Mouse (Mus musculus) urinary bladder, postnatal 36 days (tissue): Measurements from ENCODE around the gene Fam219a.

Source experiments
- DNase-seq, 2 experiments: peaks; one replicate each; pipeline ENCODE4 v3.0.0; 2022; ENCODE audit warnings: low spot score in 2 of 2, mixed read lengths in 1 of 2

The Fam219a gene

GRCm38 (mm10) chr4:41506906-41507305, 62.4 kb downstream of the Fam219a start:
- peak; percentile 85 to 89 for DNase-seq

- peak in 1 of 2 experiments; percentile 44 for DNase-seq
Measured at GRCm38 (mm10) chr4:41506156-41506555, 63.2 kb downstream of the Fam219a start.

DNA sequence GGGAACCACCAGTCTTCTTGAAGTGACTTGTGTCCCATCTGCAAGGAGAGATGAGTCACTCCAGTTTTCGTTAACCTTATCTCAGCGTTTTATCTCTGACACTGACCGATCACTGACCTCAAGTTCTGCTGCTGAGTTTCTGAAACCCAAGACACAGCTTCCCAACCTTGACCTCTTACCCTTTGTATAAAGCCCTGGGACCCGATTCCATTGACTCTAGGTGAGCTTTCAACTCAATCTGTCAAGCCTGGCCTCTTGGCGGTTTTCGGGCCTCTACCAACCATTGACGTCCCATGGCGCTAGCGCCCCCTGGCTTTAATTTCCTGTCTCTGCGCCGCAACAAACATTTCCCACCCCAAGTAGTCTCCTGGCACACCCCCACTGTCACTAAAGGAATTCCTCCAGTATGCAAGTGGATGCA, 64.2 kb downstream of the Fam219a start:
- DNase-seq: no peak

GRCm38 (mm10) chr4:41504325-41504724, 65.0 kb downstream of the Fam219a start:
- DNase-seq: no peak

DNA sequence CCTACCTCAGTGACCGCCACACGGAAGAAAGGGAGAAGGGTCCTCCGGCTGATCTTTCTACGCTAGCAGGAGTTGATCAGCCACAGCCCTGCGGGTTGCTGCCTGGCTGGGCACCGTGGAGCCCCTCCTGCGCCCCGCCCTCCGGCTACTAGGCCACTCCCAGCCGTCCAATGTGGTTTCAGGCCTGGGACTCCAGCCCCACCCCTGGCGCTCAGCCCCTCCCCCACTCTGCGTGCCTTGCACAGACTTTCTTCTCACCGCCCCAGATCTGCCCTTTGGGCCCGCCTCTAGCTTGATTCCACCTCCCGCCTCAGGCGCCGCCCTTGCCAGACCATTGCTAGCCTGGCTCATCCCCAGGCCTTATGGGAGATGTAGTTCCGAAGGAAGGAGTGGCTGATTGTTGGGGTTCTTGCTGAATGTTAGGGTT, 66.3 kb downstream of the Fam219a start, which contains the start of gene AI464131:
AI464131 (minus strand) TSS at position 91 of the 427 bp plus-strand sequence.
- peak; percentile 95 to 99 for DNase-seq

- no peak for DNase-seq
Measured at GRCm38 (mm10) chr4:41502171-41502940, 67.0 kb downstream of the Fam219a start.

GRCm38 (mm10) chr4:41500787-41501186, 68.6 kb downstream of the Fam219a start:
- DNase-seq: no peak

GRCm38 (mm10) chr4:41499619-41500018, 69.7 kb downstream of the Fam219a start:
- no peak for DNase-seq

DNA sequence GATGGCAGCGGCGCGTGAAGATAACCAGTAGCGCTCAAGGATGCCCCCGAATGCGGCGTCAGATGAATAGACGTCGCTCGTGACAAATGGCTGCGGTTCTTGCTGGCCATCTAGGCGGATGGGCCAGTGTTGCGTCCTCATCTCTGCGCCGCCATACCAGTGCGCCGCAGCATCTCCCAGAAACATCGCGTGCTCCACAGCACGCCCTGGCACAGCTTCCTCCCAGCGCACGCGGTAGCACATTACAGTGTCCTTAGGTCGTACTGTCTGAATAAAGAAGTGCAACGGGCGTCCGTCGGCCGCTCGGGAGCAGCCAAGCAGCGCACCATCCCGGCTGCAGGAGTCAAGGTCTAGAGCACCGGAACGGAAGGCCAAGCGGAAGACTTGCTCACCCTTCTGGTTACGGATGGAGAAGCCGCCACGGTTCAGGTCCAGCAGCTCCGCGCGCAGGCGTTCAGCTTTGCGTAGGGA, 70.4 kb downstream of the Fam219a start:
- DNase-seq: no peak

GRCm38 (mm10) chr4:41497995-41498845, 71.1 kb downstream of the Fam219a start:
- no peak for DNase-seq

DNA sequence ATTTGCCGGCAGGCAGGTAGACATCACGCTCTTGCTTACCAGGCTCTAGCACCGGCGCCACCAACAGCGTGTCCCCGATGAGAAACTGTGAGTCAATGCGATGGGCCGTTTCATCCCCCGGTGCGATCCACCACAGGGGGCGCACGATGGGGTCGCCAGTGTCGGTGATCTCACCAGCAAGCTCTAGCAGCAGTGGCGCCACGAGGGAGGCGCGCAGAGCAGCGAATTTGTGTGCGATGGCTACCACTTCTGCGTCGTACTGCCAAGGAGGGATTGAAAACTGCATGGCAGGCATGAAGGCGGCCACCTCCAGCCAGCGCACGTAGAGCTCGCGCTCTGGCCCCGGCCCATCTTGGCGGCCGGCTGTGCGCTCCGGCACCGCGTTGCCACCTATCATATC, 71.8 kb downstream of the Fam219a start:
- no peak for DNase-seq

DNA sequence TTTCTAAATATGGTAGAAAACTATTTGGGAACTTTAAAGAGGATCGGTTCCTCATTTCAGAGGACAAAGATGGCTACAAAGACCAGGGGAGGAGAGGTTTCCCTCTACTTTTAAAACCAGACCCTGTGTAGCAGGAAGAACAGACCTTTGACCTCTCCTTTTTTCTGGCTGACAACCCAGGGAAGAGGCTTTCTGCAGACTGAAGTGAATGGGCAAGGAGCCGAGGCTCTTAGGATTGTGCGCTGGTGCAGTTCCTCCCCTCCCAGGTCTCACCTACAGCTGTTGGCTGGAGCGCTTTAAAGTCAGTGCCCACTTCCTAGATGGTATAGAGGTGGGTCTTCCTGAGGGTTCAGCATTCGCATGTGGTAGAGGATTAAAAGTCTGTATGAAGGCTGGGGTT, 72.3 kb downstream of the Fam219a start:
- DNase-seq: no peak

DNA sequence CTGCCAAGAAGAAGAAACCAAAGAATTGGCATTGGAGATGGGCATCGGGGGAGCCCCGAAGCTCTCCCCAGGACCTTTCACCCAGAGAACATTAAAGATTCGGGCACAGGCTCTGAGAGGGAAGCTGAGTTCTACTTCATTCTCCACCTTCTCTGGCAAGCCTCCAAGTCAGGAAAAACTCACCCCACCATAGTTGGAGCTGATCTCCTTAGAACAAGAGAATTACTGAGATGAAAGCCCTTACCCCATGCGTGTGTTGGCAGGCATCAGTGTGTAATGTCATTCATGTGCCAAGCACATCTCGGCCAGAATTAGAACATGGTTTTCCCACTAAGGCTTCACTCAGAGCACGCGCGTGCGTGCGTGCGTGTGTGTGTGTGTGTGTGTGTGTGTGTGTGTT, 73.5 kb downstream of the Fam219a start:
- DNase-seq: no peak

GRCm38 (mm10) chr4:41495076-41495475, 74.3 kb downstream of the Fam219a start:
- no peak for DNase-seq

DNA sequence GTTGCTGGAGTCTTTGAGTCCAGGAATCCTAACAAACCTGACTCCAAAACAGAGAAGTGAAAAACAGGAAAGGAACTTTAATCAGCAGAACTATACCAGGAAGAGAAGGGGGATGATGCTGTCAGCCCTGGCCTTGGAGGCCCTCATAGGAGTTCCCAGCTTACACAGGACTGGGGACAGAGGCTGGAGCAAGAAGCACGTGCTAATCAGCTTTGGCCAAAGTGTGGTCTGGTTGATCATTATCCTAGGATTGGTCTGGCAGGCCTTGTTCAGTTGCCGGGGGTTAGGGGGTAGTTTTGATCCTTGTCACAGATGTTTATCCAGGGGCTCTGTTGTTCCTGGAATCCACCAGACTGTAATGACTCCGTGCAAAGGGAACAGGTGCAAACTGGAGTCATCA, 75.0 kb downstream of the Fam219a start:
- DNase-seq: no peak

- DNase-seq: no peak
Measured at GRCm38 (mm10) chr4:41493464-41494116, 75.7 kb downstream of the Fam219a start.

- DNase-seq: no peak
Measured at GRCm38 (mm10) chr4:41492951-41493350, 76.4 kb downstream of the Fam219a start.

- peak; percentile 42 to 73 for DNase-seq
Measured at GRCm38 (mm10) chr4:41481601-41482017, 87.7 kb downstream of the Fam219a start.

DNA sequence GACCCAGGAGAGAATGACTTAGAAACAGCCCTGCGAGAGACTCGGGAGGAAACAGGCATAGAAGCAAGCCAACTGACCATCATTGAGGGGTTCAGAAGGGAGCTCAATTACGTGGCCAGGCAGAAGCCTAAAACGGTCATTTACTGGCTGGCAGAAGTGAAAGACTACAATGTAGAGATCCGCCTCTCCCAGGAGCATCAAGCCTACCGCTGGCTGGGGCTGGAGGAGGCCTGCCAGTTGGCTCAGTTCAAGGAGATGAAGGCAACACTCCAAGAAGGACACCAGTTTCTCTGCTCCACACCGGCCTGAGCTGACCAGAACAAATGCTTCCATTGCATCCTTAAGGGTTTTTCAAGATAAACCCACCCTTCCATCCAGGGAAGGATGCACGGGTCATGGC, 89.1 kb downstream of the Fam219a start:
- DNase-seq: peak; percentile 40 to 81

DNA sequence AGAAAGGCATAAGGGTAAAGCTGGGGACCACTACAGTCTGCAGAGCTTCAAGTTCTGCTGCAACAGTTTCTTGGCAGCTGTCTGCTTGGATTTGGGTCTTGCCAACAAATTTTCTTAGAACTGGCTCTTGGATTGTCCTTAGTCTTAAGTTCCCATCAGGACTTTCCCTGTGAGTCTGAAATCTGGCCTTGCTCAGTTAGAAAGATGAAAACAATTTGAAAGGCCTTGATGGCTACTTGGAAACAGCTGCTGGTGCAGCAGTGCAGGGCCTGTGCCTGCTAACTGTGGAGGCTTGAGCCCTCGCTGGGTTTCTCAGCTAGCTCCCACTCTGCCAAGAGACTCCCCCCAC, 89.9 kb downstream of the Fam219a start:
- DNase-seq: peak in 1 of 2 experiments; percentile 40

DNA sequence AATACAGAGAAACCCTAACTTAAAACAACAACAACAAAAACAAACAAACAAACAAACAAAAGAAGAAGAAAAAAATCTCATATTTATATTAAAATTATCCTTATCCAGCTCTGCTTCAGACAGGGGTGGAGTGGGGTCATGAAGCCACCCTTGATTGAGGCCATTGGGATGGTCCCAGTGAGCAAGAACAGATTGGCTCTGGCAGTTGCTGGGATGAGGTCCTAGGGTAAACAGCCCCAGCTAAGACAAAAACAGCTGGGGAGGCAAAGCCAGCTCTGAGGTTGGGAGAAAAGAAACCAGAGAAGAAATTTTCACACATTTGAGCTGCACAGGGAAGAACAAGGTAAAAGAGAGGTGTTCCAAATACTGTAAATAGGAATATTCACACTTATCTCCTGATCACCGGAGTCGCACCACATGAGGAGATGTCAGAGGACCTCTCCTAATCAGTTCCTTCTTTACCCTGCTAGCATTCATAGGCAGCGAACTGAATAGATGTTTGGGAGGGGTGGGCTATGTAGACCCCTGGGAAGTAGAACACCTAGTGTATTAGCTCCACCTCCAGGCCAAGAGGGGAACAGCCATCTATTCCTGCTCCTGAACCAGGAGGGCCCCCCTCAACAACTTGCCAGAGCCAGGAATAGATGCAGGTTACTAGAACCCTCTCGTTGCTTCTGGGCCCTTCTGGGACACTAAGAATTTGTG, 90.4 kb downstream of the Fam219a start:
- DNase-seq: no peak
